Mouse (Mus musculus): ENCODE results near the gene Fam234b. TPM values are rescaled to one million over a fixed set of nuclear protein-coding genes. Genes with fewer than 3 reads are reported as not detected.

Gene Fam234b
- polyA plus RNA-seq, 1 experiment: 22.5 TPM

DNA sequence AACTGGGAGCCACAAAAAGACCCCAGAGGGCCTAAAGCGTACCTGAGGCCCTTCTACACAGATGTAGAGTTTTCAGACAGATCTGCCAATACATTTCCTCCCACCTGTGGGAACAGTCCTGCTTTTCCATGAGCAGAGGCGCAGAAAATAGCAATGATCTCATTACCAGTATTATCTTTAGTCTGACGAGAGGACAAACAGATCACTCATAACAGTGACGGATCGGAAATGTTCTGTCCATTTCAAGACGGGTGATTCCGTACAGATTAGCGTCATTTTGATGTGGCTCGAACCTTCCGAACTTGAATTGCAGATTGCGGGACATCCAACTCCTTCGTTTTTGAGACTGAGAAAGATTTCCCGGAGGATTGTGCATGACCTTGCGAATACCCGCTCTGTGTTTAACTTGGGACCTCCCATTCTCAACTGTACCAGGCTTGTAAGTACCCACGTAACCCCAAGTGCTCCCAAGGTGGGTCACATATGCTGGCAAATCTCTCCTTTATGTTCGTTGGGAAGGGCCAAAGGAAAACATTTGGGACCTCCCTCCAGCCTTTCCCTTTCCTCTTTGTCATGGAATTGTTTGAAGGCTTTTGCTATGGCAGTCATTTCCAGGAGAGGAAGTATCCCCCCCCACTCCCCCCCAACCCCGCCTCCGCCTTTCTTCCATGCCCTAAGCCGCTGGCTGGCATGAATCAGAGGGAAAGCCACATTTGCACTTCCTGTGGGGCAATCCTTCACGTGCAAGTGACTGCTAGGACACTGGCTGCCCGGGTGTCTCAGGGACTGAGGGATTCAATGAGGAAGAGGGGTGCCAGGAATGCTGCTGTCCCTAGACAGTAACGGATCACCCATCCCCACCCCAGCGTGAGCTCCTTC lies 54.3 kb downstream of the Fam234b start:
- Histone ChIP-seq H3K27ac (ENCODE audit: insufficient read depth, low read depth, low read length) (no peak overlapping the region), H3K4me3 (ENCODE audit: low read depth, low read length) (no peak overlapping the region), H3K36me3 (ENCODE audit: control insufficient read depth, insufficient read depth, low read length) (no peaks in the 10 kb centered on the region), H3K4me1 (ENCODE audit: control insufficient read depth, insufficient read depth, insufficient read length, low read length) (peaks cover 9% of the 10 kb centered on the region; the same call in 1 of the 2 replicates), H3K27me3 (ENCODE audit: control insufficient read depth, insufficient read depth, low read length) (no peaks in the 10 kb centered on the region)
- TF ChIP-seq POLR2A (IDR thresholded peaks at IDR 0.05; ENCODE audit: low read depth, low read length): no peak
- no peak for TF ChIP-seq CTCF (IDR thresholded peaks at IDR 0.05; ENCODE audit: extremely low read depth, insufficient read length, insufficient replicate concordance, low read depth, low read length)
- 66% methylated on average over 24 of the region's 24 CpGs for WGBS

DNA sequence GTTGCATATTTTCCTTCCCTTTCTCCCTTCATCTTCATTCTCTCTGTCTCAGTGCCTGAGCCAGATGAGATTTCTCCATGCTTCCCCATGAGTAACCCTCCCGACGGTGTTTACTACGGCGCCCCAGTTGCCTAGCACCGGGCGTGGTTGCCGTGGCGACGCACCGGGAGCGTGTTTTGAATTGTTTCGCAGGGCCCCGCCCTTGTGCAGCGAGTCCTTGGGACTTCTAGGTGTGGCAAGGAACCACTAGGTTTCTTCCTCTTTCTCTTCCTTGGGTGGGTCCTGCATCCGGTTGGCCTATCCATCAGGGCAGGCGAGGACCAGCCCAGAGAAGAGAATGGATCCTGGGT lies 54.9 kb downstream of the Fam234b start:
- Histone ChIP-seq H3K27ac (ENCODE audit: insufficient read depth, low read depth, low read length) (no peak overlapping the region), H3K4me1 (ENCODE audit: control insufficient read depth, insufficient read depth, insufficient read length, low read length) (peaks cover 9% of the 10 kb centered on the region; the same call in 1 of the 2 replicates), H3K4me3 (ENCODE audit: low read depth, low read length) (no peak overlapping the region), H3K27me3 (ENCODE audit: control insufficient read depth, insufficient read depth, low read length) (no peaks in the 10 kb centered on the region), H3K36me3 (ENCODE audit: control insufficient read depth, insufficient read depth, low read length) (no peaks in the 10 kb centered on the region)
- TF ChIP-seq CTCF (IDR thresholded peaks at IDR 0.05; ENCODE audit: extremely low read depth, insufficient read length, insufficient replicate concordance, low read depth, low read length): no peak
- no peak for TF ChIP-seq POLR2A (IDR thresholded peaks at IDR 0.05; ENCODE audit: low read depth, low read length)
- 4% methylated on average over 16 of the region's 16 CpGs for WGBS

DNA sequence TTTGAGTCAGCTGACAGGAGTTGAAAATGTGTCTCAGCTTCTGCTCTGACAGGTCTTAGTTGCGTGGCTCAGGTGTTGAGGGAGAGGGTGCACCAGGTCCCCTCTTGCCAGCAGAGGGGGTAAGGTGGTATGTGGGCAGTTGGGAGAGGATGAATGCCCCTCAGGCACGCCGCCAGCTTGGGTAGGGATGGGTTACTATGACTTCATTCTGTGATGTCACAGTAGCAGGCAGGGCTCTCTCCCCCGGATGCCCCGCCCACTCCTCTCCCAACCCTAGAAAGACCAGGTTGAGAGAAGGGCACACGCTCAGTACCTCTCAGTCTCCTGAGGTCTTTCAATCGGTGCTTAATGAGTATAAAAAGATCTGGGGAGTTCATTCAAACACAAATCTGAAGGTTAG lies 56.4 kb downstream of the Fam234b start, which contains the start of gene Gsg1:
TSS of gene Gsg1 (minus strand) at position 199 of the 400 bp plus-strand sequence.
- TF ChIP-seq POLR2A (IDR thresholded peaks at IDR 0.05; ENCODE audit: low read depth, low read length) (no peak), CTCF (IDR thresholded peaks at IDR 0.05; ENCODE audit: extremely low read depth, insufficient read length, insufficient replicate concordance, low read depth, low read length) (no peak)
- no peak within 1 kb of the TSS for H3K4me3 ChIP-seq (ENCODE audit: low read depth, low read length)
- no peaks in the 10 kb centered on the region for H3K27me3 ChIP-seq (ENCODE audit: control insufficient read depth, insufficient read depth, low read length)
- no peak within 1 kb of the TSS for H3K27ac ChIP-seq (ENCODE audit: insufficient read depth, low read depth, low read length)
- no peaks in the 10 kb centered on the region for H3K36me3 ChIP-seq (ENCODE audit: control insufficient read depth, insufficient read depth, low read length)
- 88% methylated on average over 7 of the region's 7 CpGs for WGBS
- peaks cover 9% of the 10 kb centered on the region; the same call in 1 of the 2 replicates for H3K4me1 ChIP-seq (ENCODE audit: control insufficient read depth, insufficient read depth, insufficient read length, low read length)

DNA sequence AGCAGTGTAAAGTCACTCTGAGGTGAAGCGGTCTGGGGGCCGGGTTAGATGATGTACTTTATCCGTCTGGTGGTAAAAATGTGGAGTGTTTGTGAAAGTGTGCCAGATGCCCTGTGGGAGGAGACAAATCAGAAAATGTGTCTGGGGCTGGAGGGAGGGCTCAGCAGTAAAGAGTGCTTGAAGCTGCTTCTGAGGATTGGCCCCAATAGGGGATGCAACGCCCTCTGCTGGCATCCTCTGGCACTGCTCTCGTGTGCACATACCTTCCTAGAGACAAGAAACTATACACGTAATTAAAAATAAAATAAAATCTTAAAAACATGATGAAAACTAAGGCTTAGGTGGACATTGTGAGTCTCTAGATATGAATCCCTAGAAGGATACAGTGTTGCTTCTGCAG lies 62.7 kb downstream of the Fam234b start:
- Histone ChIP-seq H3K4me3 (ENCODE audit: low read depth, low read length) (no peak overlapping the region), H3K4me1 (ENCODE audit: control insufficient read depth, insufficient read depth, insufficient read length, low read length) (no peaks in the 10 kb centered on the region), H3K27me3 (ENCODE audit: control insufficient read depth, insufficient read depth, low read length) (no peaks in the 10 kb centered on the region), H3K36me3 (ENCODE audit: control insufficient read depth, insufficient read depth, low read length) (no peaks in the 10 kb centered on the region), H3K27ac (ENCODE audit: insufficient read depth, low read depth, low read length) (no peak overlapping the region)
- TF ChIP-seq POLR2A (IDR thresholded peaks at IDR 0.05; ENCODE audit: low read depth, low read length) (no peak), CTCF (IDR thresholded peaks at IDR 0.05; ENCODE audit: extremely low read depth, insufficient read length, insufficient replicate concordance, low read depth, low read length) (no peak)
- WGBS: 91% methylated on average over 6 of the region's 6 CpGs

DNA sequence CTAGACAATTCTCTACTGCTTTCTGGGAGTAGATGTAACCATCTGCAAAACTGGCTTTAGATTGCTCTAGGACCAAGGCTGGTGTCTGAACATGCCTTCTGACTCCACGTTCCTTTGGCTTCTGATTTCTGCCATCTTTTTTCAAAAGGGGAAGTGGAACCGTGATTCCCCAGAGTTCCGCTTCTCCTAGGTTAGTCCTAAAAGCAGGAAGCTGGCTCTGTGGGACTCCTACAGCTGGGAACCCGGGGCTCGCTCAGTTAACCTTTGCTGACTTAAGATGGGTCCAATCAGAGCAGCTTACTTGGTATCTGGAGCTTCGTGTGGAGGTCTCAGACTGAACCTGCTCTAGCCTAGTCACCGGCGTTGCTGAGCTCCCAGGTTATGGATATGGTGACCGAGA lies 63.3 kb downstream of the Fam234b start:
- H3K4me3 ChIP-seq (ENCODE audit: low read depth, low read length): no peak overlapping the region
- TF ChIP-seq CTCF (IDR thresholded peaks at IDR 0.05; ENCODE audit: extremely low read depth, insufficient read length, insufficient replicate concordance, low read depth, low read length): no peak
- no peak for TF ChIP-seq POLR2A (IDR thresholded peaks at IDR 0.05; ENCODE audit: low read depth, low read length)
- H3K27me3 ChIP-seq (ENCODE audit: control insufficient read depth, insufficient read depth, low read length): no peaks in the 10 kb centered on the region
- peaks cover under 1% of the 10 kb centered on the region; the same call in 1 of the 2 replicates for H3K4me1 ChIP-seq (ENCODE audit: control insufficient read depth, insufficient read depth, insufficient read length, low read length)
- 90% methylated on average over 9 of the region's 9 CpGs for WGBS
- H3K27ac ChIP-seq (ENCODE audit: insufficient read depth, low read depth, low read length): no peak overlapping the region
- H3K36me3 ChIP-seq (ENCODE audit: control insufficient read depth, insufficient read depth, low read length): no peaks in the 10 kb centered on the region

DNA sequence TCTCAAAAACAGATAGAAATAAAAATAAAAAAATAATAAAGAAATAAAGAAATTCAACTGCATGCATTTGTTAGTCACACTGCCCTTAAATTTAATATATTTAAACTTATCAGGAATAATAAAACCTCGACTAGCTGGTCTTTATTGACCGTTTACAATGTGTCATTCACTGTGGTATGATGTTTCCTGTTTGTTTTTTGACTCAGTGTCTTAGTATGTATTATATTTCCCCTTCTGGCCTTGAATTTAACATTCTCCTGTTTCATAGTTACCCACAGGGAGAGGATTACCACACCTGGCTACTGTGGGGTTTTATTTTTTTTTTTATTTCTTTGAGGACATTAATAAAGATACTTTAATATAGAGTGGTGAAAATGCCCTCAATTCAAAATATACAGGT lies 64.8 kb downstream of the Fam234b start:
- Histone ChIP-seq H3K4me3 (ENCODE audit: low read depth, low read length) (no peak overlapping the region), H3K27ac (ENCODE audit: insufficient read depth, low read depth, low read length) (no peak overlapping the region), H3K27me3 (ENCODE audit: control insufficient read depth, insufficient read depth, low read length) (no peaks in the 10 kb centered on the region), H3K36me3 (ENCODE audit: control insufficient read depth, insufficient read depth, low read length) (no peaks in the 10 kb centered on the region), H3K4me1 (ENCODE audit: control insufficient read depth, insufficient read depth, insufficient read length, low read length) (peaks cover 7% of the 10 kb centered on the region; the same call in 1 of the 2 replicates)
- WGBS: 20% methylated on average over 2 of the region's 2 CpGs
- TF ChIP-seq CTCF (IDR thresholded peaks at IDR 0.05; ENCODE audit: extremely low read depth, insufficient read length, insufficient replicate concordance, low read depth, low read length) (no peak), POLR2A (IDR thresholded peaks at IDR 0.05; ENCODE audit: low read depth, low read length) (no peak)

DNA sequence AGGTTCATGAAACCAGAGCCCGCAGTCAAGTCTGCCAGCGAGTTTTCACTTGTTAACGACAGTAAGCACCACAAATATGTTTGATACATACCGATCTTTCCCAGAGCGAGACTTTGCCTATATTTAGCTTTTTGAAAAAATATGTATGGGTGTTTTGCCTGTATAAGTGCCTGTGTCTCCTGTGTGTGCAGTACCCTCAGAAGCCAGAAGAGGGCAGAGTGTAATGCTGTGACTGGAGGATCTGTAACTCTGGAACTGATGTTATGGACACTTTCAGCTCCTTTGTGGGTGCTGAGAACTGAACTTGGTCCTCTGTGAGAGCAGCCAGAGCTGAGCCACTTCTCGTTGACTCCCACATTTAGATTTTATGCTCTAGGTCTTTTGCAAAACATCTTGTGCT lies 66.4 kb downstream of the Fam234b start:
- Histone ChIP-seq H3K27me3 (ENCODE audit: control insufficient read depth, insufficient read depth, low read length) (no peaks in the 10 kb centered on the region), H3K27ac (ENCODE audit: insufficient read depth, low read depth, low read length) (no peak overlapping the region), H3K36me3 (ENCODE audit: control insufficient read depth, insufficient read depth, low read length) (no peaks in the 10 kb centered on the region), H3K4me1 (ENCODE audit: control insufficient read depth, insufficient read depth, insufficient read length, low read length) (peaks cover 10% of the 10 kb centered on the region; the same call in 1 of the 2 replicates), H3K4me3 (ENCODE audit: low read depth, low read length) (no peak overlapping the region)
- TF ChIP-seq CTCF (IDR thresholded peaks at IDR 0.05; ENCODE audit: extremely low read depth, insufficient read length, insufficient replicate concordance, low read depth, low read length) (no peak), POLR2A (IDR thresholded peaks at IDR 0.05; ENCODE audit: low read depth, low read length) (no peak)
- 98% methylated on average over 6 of the region's 6 CpGs for WGBS

All from small intestine, adult 2 months (tissue).